Mouse (Mus musculus) kidney, embryonic 16.5 days (tissue): ENCODE measurements at regions not wholly inside any gene's neighbourhood (a gene's known extent, or its start where the extent isn't known, plus 50 kb on each side); places are given as distances from the start of the nearest gene placed in this dataset.

Experiments
- ATAC-seq: fragments of 200-750 bp; cut with Nextera tagmentation; 2 replicates; pipeline ENCODE4 v1.8.0; 2017; ENCODE audit warnings: moderate TSS enrichment; ENCODE audit not compliant: low FRiP score, low TSS enrichment
- H3K27ac ChIP-seq: fragments of 300-500 bp; sonication (generic); 2 replicates; pipeline ENCODE4 v1.5.1; 2014; ENCODE audit warnings: low read length
- H3K27me3 ChIP-seq: fragments of 300-500 bp; sonication (generic); 2 replicates; pipeline ENCODE4 v1.6.1; 2014; ENCODE audit warnings: low read length, control low read depth, mixed read lengths; ENCODE audit not compliant: insufficient read depth
- H3K36me3 ChIP-seq: fragments of 300-500 bp; sonication (generic); 2 replicates; pipeline ENCODE4 v1.6.1; 2014; ENCODE audit warnings: low read length, control low read depth, mixed read lengths; ENCODE audit not compliant: insufficient read depth
- H3K4me1 ChIP-seq: fragments of 300-500 bp; sonication (generic); 2 replicates; pipeline ENCODE4 v1.6.1; 2014; ENCODE audit warnings: low read length, control low read depth, mixed read lengths; ENCODE audit not compliant: insufficient read depth
- H3K4me2 ChIP-seq: fragments of 300-500 bp; sonication (generic); replicated peaks from 2 replicates; pipeline ENCODE4 v1.6.1; 2014; ENCODE audit warnings: low read depth, low read length
- H3K4me3 ChIP-seq: fragments of 300-500 bp; sonication (generic); 2 replicates; pipeline ENCODE4 v1.5.1; 2014; ENCODE audit warnings: mild to moderate bottlenecking, low read length
- H3K9ac ChIP-seq: fragments of 300-500 bp; sonication (generic); replicated peaks from 2 replicates; pipeline ENCODE4 v1.6.1; 2014; ENCODE audit warnings: low read length
- H3K9me3 ChIP-seq: fragments of 300-500 bp; sonication (generic); 2 replicates; pipeline ENCODE4 v1.6.1; 2016; ENCODE audit warnings: low read length, control low read depth
- WGBS: fragments of 180-500 bp; shearing (Covaris S2); extraction: QIAGEN DNeasy Blood & Tissue Kit; methylation state at CpG from one replicate; pipeline ENCODE4 v1.1.7; 2014; 5-methylcytosine and 5-hydroxymethylcytosine counted together

DNA sequence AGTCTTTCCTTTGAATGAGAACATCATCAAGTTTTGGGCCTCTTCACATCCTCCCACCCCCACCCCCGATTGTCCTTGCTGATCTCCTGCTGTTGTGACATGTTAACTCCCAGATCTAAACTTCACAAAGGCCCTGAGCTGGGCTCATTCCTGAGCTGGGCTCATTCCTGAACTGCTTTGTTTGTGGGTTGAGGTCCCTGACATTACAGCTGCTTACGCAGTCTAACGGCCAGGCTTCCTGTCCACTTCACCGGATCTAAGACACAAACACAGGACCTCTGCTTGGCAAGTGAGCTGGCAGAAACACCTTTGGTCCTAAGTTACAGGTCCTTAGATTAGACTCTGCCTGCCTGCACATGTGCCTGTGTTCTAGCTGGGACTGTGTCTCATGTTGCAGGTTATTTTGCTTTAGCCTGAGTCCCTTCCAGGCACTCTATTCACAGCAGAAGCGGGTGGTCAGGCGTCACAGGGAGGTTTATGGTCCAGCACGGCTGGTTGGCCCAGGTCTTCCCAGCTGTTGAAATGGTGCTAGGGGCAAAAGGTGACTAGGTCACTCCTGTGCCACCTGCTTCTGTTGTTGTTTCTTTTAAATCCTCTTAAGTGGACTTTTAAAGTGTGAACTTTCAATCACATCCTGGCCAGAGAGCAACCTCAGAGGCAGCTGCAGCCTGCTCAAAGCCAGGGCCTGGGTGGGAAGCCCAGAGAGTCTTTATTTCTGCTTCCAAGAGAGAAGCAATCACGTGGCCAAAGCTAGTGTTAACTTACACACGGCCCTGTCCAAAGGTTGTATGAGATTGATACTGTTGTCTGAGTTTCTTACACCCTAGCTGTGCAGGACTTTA, 79.1 kb downstream of the Foxb1 start:
- no peaks in the 10 kb centered on the region for H3K36me3 ChIP-seq
- H3K4me2 ChIP-seq: no peak overlapping the region
- H3K9ac ChIP-seq: no peak overlapping the region
- H3K27me3 ChIP-seq: peaks cover 5% of the 10 kb centered on the region
- H3K9me3 ChIP-seq: no peaks in the 10 kb centered on the region
- H3K4me3 ChIP-seq: no peak overlapping the region
- peaks cover 9% of the 10 kb centered on the region; the same call in 1 of the 2 replicates for H3K4me1 ChIP-seq
- ATAC-seq: peak; percentile 92
- WGBS: 11% methylated on average over 9 of the region's 9 CpGs
- peak overlapping the region; percentile 69 for H3K27ac ChIP-seq

DNA sequence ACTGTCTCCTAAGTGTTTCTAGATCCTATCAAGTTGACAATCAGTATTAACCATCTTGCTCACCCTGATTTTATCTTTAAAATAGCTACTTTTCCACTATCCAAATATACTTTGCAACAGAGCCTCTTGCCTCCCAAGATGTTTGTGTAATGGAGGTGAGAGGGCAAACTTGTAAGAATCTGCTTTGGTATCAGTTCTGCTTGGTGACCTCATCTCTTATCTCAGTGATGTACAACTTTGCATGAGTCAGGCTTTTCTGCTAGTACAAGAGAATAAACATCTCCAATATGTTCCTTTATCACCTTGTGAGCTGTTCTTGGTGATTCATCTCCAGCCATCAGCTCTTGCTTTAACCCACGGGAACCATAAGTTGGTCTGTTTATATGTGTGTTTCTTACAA, 82.1 kb downstream of the Foxb1 start:
- Histone ChIP-seq H3K4me2 (no peak overlapping the region), H3K27ac (no peak overlapping the region), H3K9me3 (peaks cover 6% of the 10 kb centered on the region), H3K36me3 (no peaks in the 10 kb centered on the region), H3K9ac (no peak overlapping the region), H3K4me1 (peaks cover 9% of the 10 kb centered on the region; the same call in 1 of the 2 replicates), H3K4me3 (no peak overlapping the region), H3K27me3 (peaks cover 11% of the 10 kb centered on the region)
- no peak for ATAC-seq
- WGBS: 80% methylated on average over 1 of the region's 1 CpGs

DNA sequence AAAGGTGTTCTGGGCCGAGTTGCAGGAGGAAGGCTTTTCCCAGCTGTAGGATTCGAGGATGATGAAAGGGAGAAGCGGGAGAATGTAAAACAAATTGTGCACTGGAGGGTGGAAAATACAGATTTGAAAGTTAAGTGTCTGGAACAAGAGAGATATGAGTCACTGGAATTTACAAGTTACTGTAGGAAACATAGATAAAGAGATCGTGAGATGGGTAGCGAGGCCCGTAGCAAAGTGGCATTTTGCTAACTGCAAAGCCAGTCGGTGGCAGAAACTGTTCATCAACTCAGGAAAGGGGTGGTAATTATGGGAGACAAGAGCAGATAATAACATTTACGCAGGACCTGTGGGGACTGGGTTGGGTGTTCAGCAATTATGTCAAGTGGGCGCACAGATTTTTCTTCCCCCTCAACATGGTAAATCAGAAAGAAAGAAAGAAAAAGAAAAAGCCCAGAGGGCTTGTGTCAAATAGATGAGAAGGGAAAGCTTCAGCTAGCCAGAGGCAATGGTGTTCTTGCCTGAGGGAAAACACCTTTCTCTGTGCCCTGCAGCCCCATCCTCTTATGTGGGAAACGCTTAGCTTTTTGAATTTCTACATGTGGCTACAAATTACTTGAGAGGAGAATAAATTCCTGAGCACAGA, 87.2 kb downstream of the Foxb1 start:
- H3K4me1 ChIP-seq: peaks cover 8% of the 10 kb centered on the region; the same call in 1 of the 2 replicates
- H3K36me3 ChIP-seq: no peaks in the 10 kb centered on the region
- no peak overlapping the region for H3K4me2 ChIP-seq
- no peak overlapping the region for H3K4me3 ChIP-seq
- H3K27ac ChIP-seq: no peak overlapping the region
- no peak for ATAC-seq
- H3K9me3 ChIP-seq: peaks cover 6% of the 10 kb centered on the region
- peaks cover 60% of the 10 kb centered on the region for H3K27me3 ChIP-seq
- H3K9ac ChIP-seq: no peak overlapping the region
- 70% methylated on average over 10 of the region's 10 CpGs for WGBS

DNA sequence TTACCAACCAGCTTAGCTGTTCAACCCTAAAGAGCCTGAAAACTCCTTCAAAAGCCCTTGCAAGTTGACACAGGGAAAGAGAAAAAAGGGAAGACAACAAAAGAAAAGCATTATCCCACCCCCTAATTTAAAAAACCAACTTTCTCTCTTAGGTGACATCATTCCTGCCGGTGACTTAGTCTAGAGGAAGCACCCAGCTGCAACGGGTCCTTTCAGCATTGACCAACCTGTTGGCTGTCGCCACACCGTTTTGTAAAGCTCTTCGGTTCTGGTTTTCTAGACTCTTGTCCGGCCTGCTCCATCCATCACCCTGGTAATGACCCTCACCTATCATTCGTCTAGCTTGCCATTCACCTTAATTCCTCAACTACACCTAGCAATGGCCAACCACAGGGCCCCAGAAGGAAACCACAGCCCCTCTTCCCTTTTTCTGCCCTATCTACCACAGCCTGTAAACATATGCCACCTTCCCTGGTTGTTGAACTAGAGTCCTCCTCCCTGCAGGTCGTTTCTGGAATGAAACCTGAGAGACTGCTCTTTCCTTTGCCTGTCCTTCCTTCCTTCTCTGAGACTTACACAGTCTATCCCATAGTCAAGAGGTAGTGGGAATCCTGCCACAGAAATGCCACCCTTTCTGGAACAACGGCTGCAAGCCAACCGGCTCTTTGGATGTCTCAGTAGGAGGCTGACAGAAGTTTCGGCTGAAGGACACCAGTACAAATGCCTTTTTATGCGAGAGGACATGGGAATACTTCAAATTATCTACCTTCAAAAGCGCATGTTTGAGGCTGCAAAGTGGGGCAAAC, 87.9 kb downstream of the Foxb1 start:
- peaks cover 8% of the 10 kb centered on the region; the same call in 1 of the 2 replicates for H3K4me1 ChIP-seq
- no peaks in the 10 kb centered on the region for H3K36me3 ChIP-seq
- peaks cover 67% of the 10 kb centered on the region for H3K27me3 ChIP-seq
- H3K4me3 ChIP-seq: no peak overlapping the region
- no peak overlapping the region for H3K4me2 ChIP-seq
- 63% methylated on average over 13 of the region's 13 CpGs for WGBS
- H3K9ac ChIP-seq: no peak overlapping the region
- no peak overlapping the region for H3K27ac ChIP-seq
- ATAC-seq: no peak
- peaks cover 6% of the 10 kb centered on the region for H3K9me3 ChIP-seq

DNA sequence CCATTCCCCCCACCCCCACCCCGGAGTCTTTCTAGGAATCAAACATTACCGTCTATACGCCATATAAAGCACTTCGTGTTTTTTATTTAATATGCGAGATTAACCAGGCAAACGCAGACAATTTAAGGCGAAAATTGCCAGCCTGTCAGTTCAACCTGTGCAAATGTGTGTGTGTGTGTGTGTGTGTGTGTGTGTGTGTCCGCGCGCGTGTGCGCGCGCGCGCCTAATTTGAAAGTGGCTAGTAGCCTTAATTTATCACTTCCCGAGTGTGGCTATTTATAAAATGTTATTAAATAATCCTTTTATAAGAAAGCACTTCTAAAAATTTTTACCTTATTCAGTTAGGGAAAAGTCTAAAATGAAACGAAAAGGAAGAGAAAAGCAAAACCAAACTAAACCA, 89.5 kb downstream of the Foxb1 start:
- Histone ChIP-seq H3K4me3 (peak overlapping the region; percentile 27), H3K36me3 (no peaks in the 10 kb centered on the region), H3K9me3 (peaks cover 6% of the 10 kb centered on the region), H3K4me2 (peak overlapping the region; percentile 31; the same call in 1 of the 2 replicates), H3K27ac (no peak overlapping the region), H3K27me3 (peaks cover 84% of the 10 kb centered on the region), H3K9ac (no peak overlapping the region), H3K4me1 (peaks cover 8% of the 10 kb centered on the region; the same call in 1 of the 2 replicates)
- ATAC-seq: no peak
- WGBS: 3% methylated on average over 18 of the region's 18 CpGs

DNA sequence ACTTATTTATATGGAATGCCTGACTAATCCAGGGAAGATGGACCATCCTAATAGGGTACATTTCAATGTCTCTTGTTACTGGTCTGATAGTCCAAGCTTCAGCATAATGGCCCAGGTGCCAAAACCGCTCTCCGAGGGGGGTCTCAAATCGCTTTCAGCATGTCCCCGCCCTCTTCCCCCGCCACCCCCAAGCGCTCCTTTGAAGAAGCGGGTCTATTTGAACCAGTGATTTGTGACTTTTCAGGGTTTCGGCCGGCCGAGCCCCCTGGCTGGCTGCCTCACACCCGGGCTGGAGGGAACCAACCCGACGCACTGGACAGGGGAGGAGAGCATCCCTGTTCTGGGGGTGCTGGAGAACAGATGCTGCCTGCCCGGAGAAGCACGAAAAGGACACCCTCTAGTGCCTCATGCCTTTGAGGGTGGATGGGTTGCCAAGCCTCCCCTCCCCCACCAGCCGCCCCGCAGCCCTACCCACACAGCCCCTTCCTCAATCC, 90.1 kb downstream of the Foxb1 start:
- Histone ChIP-seq H3K9me3 (peaks cover 6% of the 10 kb centered on the region), H3K9ac (no peak overlapping the region), H3K4me1 (peaks cover 8% of the 10 kb centered on the region; the same call in 1 of the 2 replicates), H3K4me3 (peak overlapping the region; percentile 27), H3K36me3 (no peaks in the 10 kb centered on the region), H3K4me2 (peak overlapping the region; percentile 31; the same call in 1 of the 2 replicates), H3K27ac (no peak overlapping the region), H3K27me3 (peaks cover 83% of the 10 kb centered on the region)
- no peak for ATAC-seq
- 0% methylated on average over 17 of the region's 17 CpGs for WGBS

DNA sequence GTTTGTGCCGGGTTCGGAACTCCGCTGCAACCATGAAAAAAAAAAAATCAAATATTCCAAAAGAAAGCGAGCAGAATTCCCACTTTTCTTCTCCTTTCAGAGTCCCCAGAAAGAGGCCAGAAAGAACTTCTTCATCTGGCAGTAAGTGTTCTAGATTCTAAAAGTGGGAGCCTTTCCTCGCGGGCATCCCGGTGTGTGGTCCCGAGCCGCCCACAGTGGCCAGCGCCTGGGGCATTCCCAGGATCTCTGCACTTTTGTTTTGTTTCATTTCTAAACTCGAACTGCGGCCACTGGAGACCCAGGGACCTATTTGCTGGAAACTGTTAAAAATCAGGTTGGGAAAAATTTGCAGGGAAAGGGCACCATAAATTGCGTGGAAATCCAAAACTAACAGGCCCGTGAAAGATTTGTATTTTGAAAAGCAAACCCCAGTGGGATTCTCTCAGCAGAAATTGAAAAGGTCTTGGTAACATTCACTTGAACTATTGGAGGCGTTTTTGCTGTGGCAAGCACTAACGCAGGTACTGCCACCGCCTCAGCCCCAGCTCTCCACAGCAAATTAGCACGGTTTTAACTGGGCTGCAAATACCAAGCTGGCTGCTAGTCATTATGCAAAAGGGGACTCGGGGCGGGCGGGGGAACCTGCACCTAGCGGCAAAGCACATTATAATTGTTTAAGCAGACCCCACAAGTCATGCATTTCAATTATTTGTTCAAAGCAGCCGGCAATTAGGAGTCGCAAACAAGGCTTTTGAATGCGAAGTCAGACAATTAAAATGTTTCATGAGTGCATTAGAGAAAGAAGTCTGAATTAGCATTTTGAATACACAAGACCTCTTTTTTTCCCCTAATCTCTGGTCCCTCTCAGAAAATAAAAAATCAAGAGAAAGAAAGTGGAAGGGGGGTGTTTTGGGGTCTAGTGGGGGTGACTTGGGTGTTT, 90.9 kb downstream of the Foxb1 start:
- no peak overlapping the region for H3K27ac ChIP-seq
- no peak overlapping the region for H3K9ac ChIP-seq
- no peak for ATAC-seq
- H3K27me3 ChIP-seq: peaks cover 87% of the 10 kb centered on the region
- H3K36me3 ChIP-seq: no peaks in the 10 kb centered on the region
- peaks cover 6% of the 10 kb centered on the region for H3K9me3 ChIP-seq
- peaks cover 8% of the 10 kb centered on the region; the same call in 1 of the 2 replicates for H3K4me1 ChIP-seq
- 2% methylated on average over 25 of the region's 25 CpGs for WGBS
- peak overlapping the region; percentile 31; the same call in 1 of the 2 replicates for H3K4me2 ChIP-seq
- H3K4me3 ChIP-seq: peak overlapping the region; percentile 27; the same call in 1 of the 2 replicates

DNA sequence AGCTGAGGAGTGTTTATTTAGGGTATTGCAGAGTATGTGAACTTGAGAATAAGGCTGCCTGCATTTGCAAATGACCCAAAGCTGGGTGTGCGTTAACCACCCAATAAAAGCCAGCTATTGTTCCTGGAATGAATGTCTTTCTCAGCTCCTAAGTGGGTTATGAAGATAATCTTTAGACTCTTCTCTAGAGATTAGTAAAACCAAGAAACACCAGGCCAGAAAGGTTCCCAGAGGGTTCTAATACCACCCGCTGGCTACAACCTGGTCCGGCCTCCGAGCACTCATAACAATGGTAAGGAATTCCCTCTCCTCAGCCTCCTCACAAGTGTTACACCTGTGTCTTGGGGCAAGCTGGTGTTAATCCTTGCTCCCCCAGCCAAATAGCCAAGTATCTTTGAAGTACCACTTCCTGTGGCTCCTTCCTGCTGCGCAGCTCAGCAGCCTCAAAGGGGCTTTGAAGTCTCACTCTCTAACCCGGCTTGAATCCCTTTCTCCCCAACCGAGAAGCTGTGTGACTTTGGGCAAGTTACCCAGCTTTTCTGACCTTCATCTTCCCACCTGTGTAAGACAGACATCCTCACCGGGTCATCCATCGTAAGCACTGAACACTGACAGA, 92.2 kb downstream of the Foxb1 start:
- no peak overlapping the region for H3K27ac ChIP-seq
- no peak for ATAC-seq

More for the DNA sequence above, 92.2 kb downstream of the Foxb1 start:
- WGBS: 10% methylated on average over 9 of the region's 9 CpGs
- Histone ChIP-seq H3K27me3 (peaks cover 80% of the 10 kb centered on the region), H3K4me2 (no peak overlapping the region), H3K4me3 (no peak overlapping the region), H3K4me1 (peaks cover 8% of the 10 kb centered on the region; the same call in 1 of the 2 replicates), H3K9ac (no peak overlapping the region), H3K9me3 (no peaks in the 10 kb centered on the region), H3K36me3 (no peaks in the 10 kb centered on the region)
